Mouse (Mus musculus) G1E (cell line): Measurements from ENCODE around the gene Tedc1. TPM values are rescaled to one million over a fixed set of nuclear protein-coding genes. Genes with fewer than 3 reads are reported as not detected.

Experiments used
- ATAC-seq: 2 replicates; pipeline ENCODE4 v1.8.0; 2016; ENCODE audit warnings: mild to moderate bottlenecking; ENCODE audit not compliant: insufficient number of reproducible peaks, poor library complexity, low FRiP score, severe bottlenecking; ENCODE audit errors: extremely low read depth
- DNase-seq: peaks from one replicate; pipeline ENCODE4 v3.0.0; 2012; ENCODE audit warnings: low spot score
- H3K27me3 ChIP-seq: 2 replicates; pipeline ENCODE4 v1.6.1; 2012; ENCODE audit warnings: mild to moderate bottlenecking, low read length, inconsistent platforms; ENCODE audit not compliant: insufficient read depth
- H3K36me3 ChIP-seq: replicated peaks from 2 replicates; pipeline ENCODE3; 2012; ENCODE audit warnings: mild to moderate bottlenecking, inconsistent platforms
- H3K4me1 ChIP-seq: 2 replicates; pipeline ENCODE4 v1.6.1; 2012; ENCODE audit warnings: low read depth, low read length, inconsistent platforms, mixed read lengths; ENCODE audit not compliant: insufficient read depth
- H3K4me3 ChIP-seq: 2 replicates; pipeline ENCODE4 v1.5.1; 2012; ENCODE audit warnings: low read depth, mild to moderate bottlenecking, inconsistent platforms, low read length, moderate library complexity, mixed read lengths
- H3K9me3 ChIP-seq: replicated peaks from 2 replicates; pipeline ENCODE4 v1.6.1; 2012; ENCODE audit warnings: inconsistent platforms
- CTCF ChIP-seq: IDR thresholded peaks from 2 replicates; pipeline ENCODE4 v1.5.1; 2012; ENCODE audit warnings: low read depth, low read length, inconsistent platforms, mixed read lengths
- GATA1 ChIP-seq: IDR thresholded peaks from 2 replicates; pipeline ENCODE4 v1.6.1; 2012; ENCODE audit warnings: borderline replicate concordance, low read length, inconsistent platforms, mixed read lengths
- GATA2 ChIP-seq: IDR thresholded peaks from 2 replicates; pipeline ENCODE4 v1.6.1; 2012; ENCODE audit warnings: low read depth, low read length, inconsistent platforms, borderline replicate concordance
- POLR2AphosphoS5 ChIP-seq: IDR thresholded peaks from 2 replicates; pipeline ENCODE4 v1.6.1; 2012; ENCODE audit warnings: low read depth, low read length, inconsistent platforms; ENCODE audit not compliant: insufficient replicate concordance
- TAL1 ChIP-seq: conservative IDR thresholded peaks from 2 replicates; pipeline ENCODE4 v1.6.1; 2012; ENCODE audit warnings: low read depth, low read length, inconsistent platforms, mixed read lengths
- polyA plus RNA-seq: library from polyadenylated mRNA; stranded (reverse); fragments of >175 nt; gene quantifications from 2 replicates; pipeline ENCODE4 v1.2.3, GENCODE M21; 2012
- total RNA-seq, 2 experiments: library from RNA; stranded (forward) in 1 of 2; stranded (reverse) in 1 of 2; fragments of 200-1000 nt in 1 of 2; fragments of >200 nt in 1 of 2; fragmentation: Nextera tagmentation in 1 of 2; gene quantifications; 2 replicates each; pipeline ENCODE4 v1.2.3; 2014 to 2017

The Tedc1 gene
- total and polyA plus RNA-seq, 3 experiments = 8.4 to 35.1 (median 9.3) TPM

GRCm38 (mm10) chr12:113114856-113115538, 41.2 kb upstream of the Tedc1 start:
- H3K9me3 ChIP-seq = no peaks in the 10 kb centered on the region
- no peak overlapping the region for H3K4me3 ChIP-seq
- no peaks in the 10 kb centered on the region for H3K27me3 ChIP-seq
- TF ChIP-seq GATA1 (no peak), GATA2 (no peak), TAL1 (no peak)
- peaks cover 95% of the 10 kb centered on the region for H3K36me3 ChIP-seq
- H3K4me1 ChIP-seq = peaks cover 66% of the 10 kb centered on the region
- ATAC-seq = no peak
- DNase-seq = no peak

DNA sequence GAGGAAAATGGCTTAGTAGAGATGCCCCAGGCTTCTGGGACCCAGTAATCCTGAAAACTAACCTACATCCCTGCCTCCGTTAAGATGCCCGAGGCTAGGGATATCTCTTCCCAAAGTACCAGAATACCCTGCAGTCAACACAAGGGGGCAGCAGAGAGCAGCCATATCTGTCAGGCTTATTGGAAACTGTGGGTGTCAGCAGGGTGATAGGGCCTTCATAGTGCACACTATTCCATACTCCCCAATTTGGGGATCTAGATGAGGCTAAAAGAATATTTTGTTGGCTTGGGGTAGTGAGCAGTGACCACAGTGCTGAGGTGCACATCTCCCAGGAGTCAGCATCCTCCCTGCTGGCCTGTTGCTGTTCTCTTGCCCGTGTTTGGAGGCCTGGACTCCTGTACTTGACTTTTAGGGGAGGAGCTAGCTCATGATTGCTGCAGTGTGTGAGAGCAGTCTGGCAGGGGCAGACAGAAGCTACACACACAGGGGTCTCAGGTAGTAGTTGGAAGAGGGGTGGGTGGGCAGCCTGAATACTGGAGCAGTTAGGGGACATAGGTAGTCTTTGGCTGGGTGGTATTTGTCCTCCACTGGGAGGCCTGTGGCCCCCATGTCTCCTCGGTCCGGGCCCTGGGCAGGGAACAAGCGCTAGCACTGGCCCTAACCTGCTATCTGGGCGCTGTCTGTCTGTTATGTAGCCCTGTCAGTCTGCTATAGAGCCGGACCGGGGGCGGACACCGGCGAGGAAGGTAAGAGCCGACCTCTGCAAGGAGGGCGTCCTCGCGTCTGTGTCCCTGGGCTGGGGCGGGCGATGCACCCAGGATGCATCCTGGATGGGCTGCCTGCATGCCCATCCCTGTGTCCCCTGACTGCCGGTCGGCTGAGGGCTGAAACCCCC, 36.5 kb upstream of the Tedc1 start:
- Histone ChIP-seq H3K4me3 (no peak overlapping the region), H3K27me3 (no peaks in the 10 kb centered on the region), H3K36me3 (peaks cover 99% of the 10 kb centered on the region), H3K4me1 (peaks cover 37% of the 10 kb centered on the region), H3K9me3 (no peaks in the 10 kb centered on the region)
- TF ChIP-seq GATA2 = no peak
- no peak for TF ChIP-seq TAL1
- no peak for TF ChIP-seq GATA1
- peak; percentile 99 for TF ChIP-seq CTCF
- DNase-seq (peak; percentile 90), ATAC-seq (peak; percentile 69)

GRCm38 (mm10) chr12:113124726-113125125, 31.5 kb upstream of the Tedc1 start:
- TF ChIP-seq POLR2AphosphoS5 = no peak
- TF ChIP-seq TAL1 = no peak
- no peak for TF ChIP-seq GATA1
- no peak for TF ChIP-seq GATA2
- no peak for TF ChIP-seq CTCF
- H3K27me3 ChIP-seq = no peaks in the 10 kb centered on the region
- ATAC-seq = no peak

GRCm38 (mm10) chr12:113130732-113131131, 25.5 kb upstream of the Tedc1 start:
- DNase-seq (no peak), ATAC-seq (no peak)
- Histone ChIP-seq H3K9me3 (no peaks in the 10 kb centered on the region), H3K4me1 (peaks cover 13% of the 10 kb centered on the region), H3K27me3 (no peaks in the 10 kb centered on the region), H3K36me3 (peaks cover 100% of the 10 kb centered on the region), H3K4me3 (no peak overlapping the region)
- TF ChIP-seq TAL1 = no peak
- TF ChIP-seq GATA2 = no peak
- TF ChIP-seq GATA1 = no peak
- no peak for TF ChIP-seq CTCF
- TF ChIP-seq POLR2AphosphoS5 = no peak

More at GRCm38 (mm10) chr12:113124726-113125125, 31.5 kb upstream of the Tedc1 start:
- H3K4me1 ChIP-seq = peaks cover 13% of the 10 kb centered on the region
- no peak for DNase-seq
- no peaks in the 10 kb centered on the region for H3K9me3 ChIP-seq
- H3K4me3 ChIP-seq = no peak overlapping the region
- H3K36me3 ChIP-seq = peaks cover 100% of the 10 kb centered on the region

- H3K4me3 ChIP-seq = no peak overlapping the region
- ATAC-seq = no peak
- no peak for TF ChIP-seq POLR2AphosphoS5
- no peak for TF ChIP-seq CTCF
- no peak for TF ChIP-seq GATA1
- TF ChIP-seq GATA2 = no peak
Observed at GRCm38 (mm10) chr12:113131601-113132000, 24.6 kb upstream of the Tedc1 start.

DNA sequence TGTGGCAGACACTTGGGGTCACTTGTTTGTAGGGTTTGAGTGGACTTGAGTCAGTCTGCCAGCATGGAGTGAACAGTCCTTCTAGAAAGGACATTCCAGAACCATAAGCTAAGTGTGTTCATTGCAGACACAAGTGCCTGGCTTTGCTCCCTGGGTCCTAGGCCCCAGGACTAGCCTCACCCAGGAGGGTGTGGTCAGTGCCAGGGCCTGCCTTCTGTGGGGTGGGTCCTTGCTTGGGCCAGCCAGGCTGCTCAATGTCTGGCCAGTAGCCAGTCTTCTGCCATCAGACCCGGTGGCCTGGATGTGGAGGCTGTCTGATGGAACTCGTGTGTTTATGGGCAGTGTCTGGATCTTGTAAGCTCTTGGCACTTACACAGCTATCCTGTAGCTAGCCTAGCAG, 23.7 kb upstream of the Tedc1 start:
- H3K36me3 ChIP-seq = peaks cover 100% of the 10 kb centered on the region
- DNase-seq = no peak
- TF ChIP-seq TAL1 = no peak
- no peak for TF ChIP-seq CTCF
- TF ChIP-seq POLR2AphosphoS5 = no peak
- no peak for TF ChIP-seq GATA1
- TF ChIP-seq GATA2 = no peak
- no peak for ATAC-seq
- H3K9me3 ChIP-seq = no peaks in the 10 kb centered on the region
- peaks cover 20% of the 10 kb centered on the region for H3K4me1 ChIP-seq
- no peaks in the 10 kb centered on the region for H3K27me3 ChIP-seq
- no peak overlapping the region for H3K4me3 ChIP-seq

More at GRCm38 (mm10) chr12:113131601-113132000, 24.6 kb upstream of the Tedc1 start:
- no peaks in the 10 kb centered on the region for H3K9me3 ChIP-seq
- peaks cover 100% of the 10 kb centered on the region for H3K36me3 ChIP-seq
- peaks cover 15% of the 10 kb centered on the region for H3K4me1 ChIP-seq
- no peaks in the 10 kb centered on the region for H3K27me3 ChIP-seq
- DNase-seq = no peak
